8 mouse cellular contexts compared by ENCODE assay signal in genomic region chr7:44467811-44468411, GRCm38 (mm10). TPM values are rescaled to one million over a fixed set of nuclear protein-coding genes. Genes with fewer than 3 reads are reported as not detected.
A peak's percentile ranks its signal among the peaks of the same experiment; 100 is the strongest.
DNase-seq lines count a peak whose midpoint lies in the region; ATAC-seq lines count a peak whose summit lies in the region.

Josd2 (plus strand) TSS chr7:44467980.

- H3K27ac ChIP-seq in lung, embryonic 16.5 days (ENCODE audit: low read length), result peak within 1 kb of the TSS; percentile 84

- H3K27me3 ChIP-seq in lung, embryonic 16.5 days (ENCODE audit: control insufficient read depth, insufficient read depth, low read depth, low read length), result peaks cover 16% of the 10 kb centered on the region

- DNase-seq in MEL-GATA-1-ER (ENCODE audit: extremely low read depth, low read depth), result peak; percentile 99
- peak; percentile 92 for DNase-seq in cerebellum, adult 8-10 months
- peak; percentile 99 for DNase-seq in forelimb bud, embryonic 11.5 days (ENCODE audit: low read depth, low spot score)
- peak; percentile 94 for DNase-seq in layer of hippocampus, adult 9-10 months (ENCODE audit: low spot score)
- peak; percentile 65 for DNase-seq in ovary, postnatal 10 days (ENCODE audit: low spot score)
- peak; percentile 85 to 88 for DNase-seq in thymus, postnatal 10 days (ENCODE audit: low spot score in 2 of 2)

- under 1% methylated on average over 42 of the region's 42 CpGs for WGBS in lung, embryonic 16.5 days

- peaks cover 46% of the 10 kb centered on the region for H3K4me1 ChIP-seq in lung, embryonic 16.5 days (replicated peaks; ENCODE audit: control insufficient read depth, insufficient read depth, low read length)

- H3K9me3 ChIP-seq in lung, embryonic 16.5 days (ENCODE audit: control insufficient read depth, low read length), result no peaks in the 10 kb centered on the region

- peak within 1 kb of the TSS; percentile 89 for H3K9ac ChIP-seq in lung, embryonic 16.5 days (ENCODE audit: low read length)

- peak; percentile 94 to 96 for ATAC-seq in hematopoietic stem cell, adult 5-6 weeks (replicated peaks in 1 of 2; ENCODE audit: insufficient read depth in 1 of 2, low FRiP score in 2 of 2, low TSS enrichment in 1 of 2, low read depth in 1 of 2, poor library complexity in 2 of 2, severe bottlenecking in 2 of 2)
- ATAC-seq in lung, embryonic 16.5 days (ENCODE audit: low read depth), result peak; percentile 94

- 0 out of 2 replicates have a peak, but pooled peaks cover 2% of the 10 kb centered on the region for H3K36me3 ChIP-seq in lung, embryonic 16.5 days (ENCODE audit: control insufficient read depth, insufficient read depth, low read length)

- H3K4me2 ChIP-seq in lung, embryonic 16.5 days (ENCODE audit: low read depth, low read length), result peak within 1 kb of the TSS; percentile 79

- H3K4me3 ChIP-seq in lung, embryonic 16.5 days (ENCODE audit: low read length), result peak within 1 kb of the TSS; percentile 93

RNA-seq across cellular contexts. Expression of gene Josd2, which starts in this region (rescaled TPM):
- 19.0 and 20.4 TPM in 2 replicates for total RNA-seq in hematopoietic stem cell, adult 5-6 weeks (2017)
- polyA plus RNA-seq in lung, embryonic 16.5 days (2015; fragmentation: Nextera tagmentation; extraction: Ambion mirVana), result 115 and 116 TPM in 2 replicates

Comparison
In these comparisons a context has a peak if more than half of its experiments do, and no peak if none do; other contexts are left out.
1. Peak in every context shown above with its lines: DNase-seq, ATAC-seq, H3K4me3 ChIP-seq and H3K27ac ChIP-seq.